Mouse (Mus musculus): Measurements from ENCODE around the gene Twistnb. TPM values are rescaled to one million over a fixed set of nuclear protein-coding genes. Genes with fewer than 3 reads are reported as not detected.

Twistnb gene
- 10 to 100 TPM; 14.2 to 14.5 TPM for total RNA-seq (2021)

DNA sequence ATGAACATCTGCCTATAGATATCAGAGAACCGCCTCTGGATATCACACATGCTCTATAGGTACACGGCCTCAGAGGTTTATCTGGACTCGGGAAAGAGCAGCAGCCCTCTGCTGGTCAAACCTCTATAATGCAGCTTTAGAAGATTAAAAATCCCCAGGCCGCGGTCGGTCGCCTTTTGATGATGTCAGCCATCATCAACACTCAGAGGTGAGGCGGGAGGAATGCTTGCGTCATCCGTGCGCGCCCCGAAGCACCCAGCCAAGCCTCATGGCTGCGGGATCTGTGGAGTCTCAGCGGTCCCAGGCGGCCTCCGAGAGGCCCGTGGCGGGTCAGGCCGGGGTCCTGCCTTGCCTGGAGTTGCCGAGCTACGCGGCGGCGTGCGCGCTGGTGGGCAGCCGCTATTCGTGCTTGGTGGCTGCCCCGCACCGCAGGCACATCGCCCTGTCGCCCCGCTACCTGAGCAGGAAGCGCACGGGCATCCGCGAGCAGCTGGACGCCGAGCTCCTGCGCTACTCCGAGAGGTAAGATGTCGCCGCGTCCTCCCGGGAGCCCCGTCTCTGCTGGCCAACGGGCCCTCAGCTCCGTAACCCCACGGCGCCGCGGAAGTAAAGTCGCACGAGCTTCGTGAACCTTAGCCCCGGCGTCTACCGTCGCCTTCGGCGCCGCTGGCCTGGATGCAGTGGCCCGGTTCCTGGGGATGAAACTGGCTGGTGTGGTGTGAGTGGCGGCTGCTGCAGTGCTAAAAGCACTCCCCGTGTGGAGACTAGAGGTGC, at the start of gene Twistnb:
Gene Twistnb (plus strand): TSS at position 249 of the 774 bp plus-strand sequence.
- DNase-seq, result peak; percentile 98

- DNase-seq, result peak; percentile 72
Observed at GRCm38 (mm10) chr12:33388842-33389241, 40.6 kb upstream of the Twistnb start.

DNA sequence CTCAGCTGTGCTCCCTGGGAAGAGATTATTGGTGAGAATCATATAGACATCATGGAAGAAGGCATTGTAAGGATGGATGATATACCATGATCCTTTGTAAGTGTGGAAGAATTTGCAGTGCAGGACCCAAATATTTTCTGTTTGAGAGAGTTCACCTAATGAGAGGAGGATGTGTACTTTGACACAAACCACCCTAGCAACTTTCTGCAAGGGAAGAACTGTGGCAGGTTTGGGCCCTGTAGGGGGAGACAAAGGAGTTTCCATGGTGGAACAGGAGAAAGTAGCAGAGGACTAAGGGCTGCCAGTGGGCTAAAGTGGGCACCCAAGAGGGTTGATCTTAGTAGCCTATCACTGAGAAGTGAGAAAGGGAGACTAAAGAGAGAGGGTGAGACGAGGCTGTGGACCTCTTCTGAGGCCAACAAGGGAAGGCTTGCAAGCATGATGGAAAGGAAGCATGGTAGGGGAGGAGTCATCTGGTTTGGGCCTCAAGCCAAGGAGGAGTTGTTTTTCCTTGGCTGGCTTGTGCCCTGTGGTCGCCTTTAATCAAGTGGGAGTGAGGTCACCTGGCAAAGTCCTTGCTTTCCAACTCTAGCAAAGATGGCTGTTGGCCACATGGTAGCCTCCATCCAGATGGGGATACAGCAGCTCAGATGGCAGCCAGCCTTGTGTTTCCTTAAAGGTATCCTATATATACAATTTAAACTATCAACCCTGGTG, 38.4 kb upstream of the Twistnb start:
- DNase-seq, result no peak

- peak; percentile 13 for DNase-seq
Observed at GRCm38 (mm10) chr12:33394804-33395623, 34.4 kb upstream of the Twistnb start, which contains the start of gene Efcab10. Gene Efcab10 (plus strand): TSS chr12:33394854.

DNA sequence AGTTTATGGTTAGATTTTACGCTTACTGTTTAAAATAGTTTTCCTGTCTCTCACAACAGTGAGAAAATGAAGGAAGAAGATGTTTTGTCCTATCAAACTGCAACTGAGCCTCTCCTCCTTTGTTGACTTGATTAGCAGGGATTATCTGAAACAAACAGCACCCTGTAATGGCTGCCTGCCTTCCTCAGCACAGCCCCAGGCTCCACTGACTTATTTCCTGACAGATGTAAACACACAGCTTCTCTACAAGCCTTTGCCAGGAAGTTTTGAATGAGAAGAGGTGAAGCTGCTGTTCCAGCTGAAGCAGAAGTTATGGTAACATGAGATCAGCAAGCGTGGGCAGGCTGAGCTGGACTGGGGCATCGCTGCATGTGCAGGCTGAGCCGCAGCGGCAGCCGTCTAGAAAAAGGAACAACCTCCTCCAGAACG, 26.2 kb upstream of the Twistnb start:
- DNase-seq, result no peak

- DNase-seq, result no peak
Observed at GRCm38 (mm10) chr12:33404996-33405395, 24.4 kb upstream of the Twistnb start.

GRCm38 (mm10) chr12:33405398-33406026, 23.9 kb upstream of the Twistnb start:
- no peak for DNase-seq

DNA sequence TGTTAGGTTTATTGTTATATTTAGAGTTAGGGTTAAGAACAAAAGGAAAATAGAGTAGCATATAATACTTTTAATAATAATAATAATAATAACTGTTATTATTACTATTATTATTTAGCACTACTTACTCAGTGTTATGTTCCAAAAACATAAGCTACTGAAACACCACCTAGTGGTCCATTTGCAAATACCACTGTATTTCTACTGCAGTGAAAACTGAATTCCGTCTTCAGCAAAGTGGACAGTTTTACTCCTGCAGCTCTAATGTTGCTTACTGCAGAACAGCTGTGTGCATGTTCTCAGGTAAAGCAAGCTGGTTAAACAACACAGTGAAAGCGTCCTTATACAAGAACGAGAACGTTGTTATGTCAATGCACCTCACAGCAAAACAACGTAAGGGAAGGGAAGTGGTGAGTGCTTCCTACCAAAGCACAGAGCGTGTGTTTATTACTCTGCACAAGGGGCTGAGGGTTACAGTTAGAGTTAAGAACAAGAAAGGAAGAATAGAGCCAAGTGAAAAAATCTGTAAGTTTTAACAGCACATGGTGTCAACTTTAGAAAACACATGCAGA, 17.8 kb upstream of the Twistnb start:
- no peak for DNase-seq

DNA sequence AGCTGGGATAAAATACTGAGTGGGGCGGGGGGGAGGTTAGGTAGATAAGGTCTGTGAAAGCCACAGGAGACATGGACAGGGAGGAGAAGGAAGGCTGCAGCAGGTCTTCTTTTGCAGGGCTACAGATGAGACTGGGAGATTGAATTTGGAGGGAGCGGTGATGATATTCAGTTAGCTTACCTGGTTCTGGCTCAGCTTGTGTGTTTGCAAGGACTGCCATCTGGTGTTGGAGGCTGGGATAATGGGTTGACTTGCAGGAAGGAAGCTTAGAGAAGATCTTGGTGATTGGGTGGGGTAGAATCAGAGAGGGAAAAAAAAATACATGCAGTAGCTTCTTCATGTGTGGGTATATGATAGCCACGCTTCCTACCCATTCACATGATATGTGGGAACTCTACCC, 5.1 kb upstream of the Twistnb start:
- peak; percentile 49 for DNase-seq

- DNase-seq, result no peak
Observed at GRCm38 (mm10) chr12:33427293-33427692, 2.1 kb upstream of the Twistnb start.

- DNase-seq, result no peak
Observed at GRCm38 (mm10) chr12:33427726-33428125, 1.7 kb upstream of the Twistnb start.

DNA sequence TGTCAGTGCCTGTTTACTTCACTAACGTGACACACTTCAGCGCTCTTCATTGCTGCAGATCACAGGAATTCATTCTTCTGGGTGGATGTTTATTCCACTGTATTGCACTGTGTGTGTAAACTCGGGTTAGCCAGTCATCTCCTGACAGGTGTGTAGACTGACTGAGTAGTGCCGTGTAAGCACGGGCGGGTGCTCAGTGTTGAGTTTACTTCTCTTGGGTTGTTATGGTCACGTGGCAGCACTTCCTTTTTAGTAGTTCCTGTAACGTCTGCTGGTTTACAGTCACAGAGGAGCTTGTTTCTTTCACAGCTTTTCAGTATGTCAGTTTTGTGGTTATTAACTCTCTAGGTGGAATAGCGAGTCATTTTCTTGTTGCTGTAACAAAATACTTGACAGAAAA, 4.4 kb downstream of the Twistnb start:
- no peak for DNase-seq

- DNase-seq, result no peak
Observed at GRCm38 (mm10) chr12:33434758-33435157, 5.3 kb downstream of the Twistnb start.

- DNase-seq, result no peak
Observed at GRCm38 (mm10) chr12:33455418-33455817, 26.0 kb downstream of the Twistnb start.

DNA sequence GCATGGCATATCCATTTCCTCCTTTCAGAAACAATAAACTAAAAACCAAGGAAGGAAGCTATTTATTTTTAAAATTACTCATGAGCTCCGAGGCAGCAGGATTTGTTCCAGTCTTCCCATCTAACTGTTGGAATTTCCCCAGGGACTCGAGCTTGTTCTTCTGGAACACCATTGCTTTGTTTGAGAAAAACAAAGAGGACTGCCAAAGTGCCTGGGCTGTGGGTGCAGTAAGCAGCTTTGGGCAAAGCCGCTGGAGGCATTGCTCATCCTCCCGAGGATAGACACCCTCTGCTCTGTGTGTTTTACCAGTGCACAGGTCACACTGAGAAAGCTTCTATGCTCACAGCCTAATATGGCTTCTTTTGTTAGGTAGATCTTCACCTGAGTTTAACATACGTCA, 26.8 kb downstream of the Twistnb start:
- DNase-seq, result no peak

DNA sequence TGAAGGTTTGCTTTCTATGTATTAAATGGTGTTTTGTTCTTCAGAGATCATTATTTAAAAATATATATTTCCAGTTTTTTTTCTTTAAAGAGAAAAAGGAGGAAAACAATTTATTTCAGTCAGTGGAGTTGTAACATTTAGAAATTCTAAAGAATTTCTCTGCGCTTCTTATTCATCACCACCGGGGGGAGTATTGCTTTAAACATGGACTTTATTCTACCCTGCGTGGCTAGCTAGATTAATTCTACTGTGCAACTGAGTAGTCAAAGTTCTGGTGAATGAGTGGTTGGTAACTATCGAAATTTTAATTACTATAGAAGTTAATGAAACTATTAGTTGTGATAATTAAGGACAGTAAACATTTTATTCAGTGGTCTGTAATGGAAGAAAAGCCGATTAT, 51.5 kb downstream of the Twistnb start:
- DNase-seq, result no peak

- DNase-seq, result no peak
Observed at GRCm38 (mm10) chr12:33482931-33483330, 53.5 kb downstream of the Twistnb start.

Other genes with a start within 250 kb of the Twistnb start
- gene Efcab10, start 34.8 kb upstream of the Twistnb start, total RNA-seq (2021), result not detected

Data from heart, postnatal 4 days (tissue).